Mouse (Mus musculus): ENCODE measurements at regions not wholly inside any gene's neighbourhood (a gene's known extent, or its start where the extent isn't known, plus 50 kb on each side); places are given as distances from the start of the nearest gene placed in this dataset.
A peak's percentile ranks its signal among the peaks of the same experiment; 100 is the strongest.

GRCm38 (mm10) chr9:87562796-87563195, 168.3 kb downstream of the Tbx18 start:
- no peak overlapping the region for H3K4me2 ChIP-seq (replicated peaks; ENCODE audit: low read depth, low read length, severe bottlenecking)
- WGBS, result 27% methylated on average over 6 of the region's 6 CpGs

GRCm38 (mm10) chr9:87557841-87558240, 173.2 kb downstream of the Tbx18 start:
- H3K27me3 ChIP-seq (ENCODE audit: control insufficient read depth, insufficient read depth, low read length), result no peaks in the 10 kb centered on the region
- H3K4me3 ChIP-seq (replicated peaks; ENCODE audit: low read length), result no peak overlapping the region
- no peak overlapping the region; the same call in 1 of the 2 replicates for H3K4me2 ChIP-seq (replicated peaks; ENCODE audit: low read depth, low read length, severe bottlenecking)
- DNase-seq (ENCODE audit: low spot score) (no peak), ATAC-seq (ENCODE audit: low FRiP score, low read depth) (peak; percentile 47; the same call in 1 of the 2 replicates)
- no peak for TF ChIP-seq POLR2A (IDR thresholded peaks at IDR 0.05; ENCODE audit: borderline replicate concordance, extremely low read depth, insufficient read depth, insufficient read length)
- whole genome bisulfite sequencing, result 54% methylated on average over 12 of the region's 12 CpGs
- H3K4me1 ChIP-seq (ENCODE audit: control insufficient read depth, insufficient read depth, low read length), result no peaks in the 10 kb centered on the region
- H3K27ac ChIP-seq (replicated peaks; ENCODE audit: low read depth, low read length), result no peak overlapping the region
- H3K9ac ChIP-seq (ENCODE audit: low read depth, low read length, severe bottlenecking), result no peak overlapping the region
- no peaks in the 10 kb centered on the region for H3K9me3 ChIP-seq (ENCODE audit: control insufficient read depth, low read length)
- H3K36me3 ChIP-seq (ENCODE audit: control insufficient read depth, insufficient read depth, low read length), result no peaks in the 10 kb centered on the region

More at GRCm38 (mm10) chr9:87562796-87563195, 168.3 kb downstream of the Tbx18 start:
- DNase-seq (ENCODE audit: low spot score) (no peak), ATAC-seq (ENCODE audit: low FRiP score, low read depth) (no peak)
- Histone ChIP-seq H3K4me3 (replicated peaks; ENCODE audit: low read length) (no peak overlapping the region), H3K4me1 (ENCODE audit: control insufficient read depth, insufficient read depth, low read length) (no peaks in the 10 kb centered on the region), H3K36me3 (ENCODE audit: control insufficient read depth, insufficient read depth, low read length) (no peaks in the 10 kb centered on the region), H3K27ac (replicated peaks; ENCODE audit: low read depth, low read length) (no peak overlapping the region), H3K9me3 (ENCODE audit: control insufficient read depth, low read length) (no peaks in the 10 kb centered on the region), H3K27me3 (ENCODE audit: control insufficient read depth, insufficient read depth, low read length) (no peaks in the 10 kb centered on the region), H3K9ac (ENCODE audit: low read depth, low read length, severe bottlenecking) (no peak overlapping the region)
- no peak for TF ChIP-seq POLR2A (IDR thresholded peaks at IDR 0.05; ENCODE audit: borderline replicate concordance, extremely low read depth, insufficient read depth, insufficient read length)

GRCm38 (mm10) chr9:87556953-87557394, 174.1 kb downstream of the Tbx18 start:
- 10% methylated on average over 8 of the region's 8 CpGs for WGBS
- Histone ChIP-seq H3K4me1 (ENCODE audit: control insufficient read depth, insufficient read depth, low read length) (no peaks in the 10 kb centered on the region), H3K9me3 (ENCODE audit: control insufficient read depth, low read length) (no peaks in the 10 kb centered on the region), H3K4me3 (replicated peaks; ENCODE audit: low read length) (no peak overlapping the region), H3K36me3 (ENCODE audit: control insufficient read depth, insufficient read depth, low read length) (no peaks in the 10 kb centered on the region), H3K27ac (replicated peaks; ENCODE audit: low read depth, low read length) (no peak overlapping the region), H3K9ac (ENCODE audit: low read depth, low read length, severe bottlenecking) (no peak overlapping the region), H3K27me3 (ENCODE audit: control insufficient read depth, insufficient read depth, low read length) (no peaks in the 10 kb centered on the region), H3K4me2 (replicated peaks; ENCODE audit: low read depth, low read length, severe bottlenecking) (no peak overlapping the region)
- no peak for TF ChIP-seq POLR2A (IDR thresholded peaks at IDR 0.05; ENCODE audit: borderline replicate concordance, extremely low read depth, insufficient read depth, insufficient read length)
- peak; percentile 50 for DNase-seq (ENCODE audit: low spot score)
- peak; percentile 77 for ATAC-seq (ENCODE audit: low FRiP score, low read depth)

GRCm38 (mm10) chr9:87556552-87556951, 174.5 kb downstream of the Tbx18 start:
- H3K9ac ChIP-seq (ENCODE audit: low read depth, low read length, severe bottlenecking), result no peak overlapping the region
- 16% methylated on average over 7 of the region's 7 CpGs for WGBS
- no peak for ATAC-seq (ENCODE audit: low FRiP score, low read depth)
- no peak for DNase-seq (ENCODE audit: low spot score)
- no peaks in the 10 kb centered on the region for H3K36me3 ChIP-seq (ENCODE audit: control insufficient read depth, insufficient read depth, low read length)
- H3K4me3 ChIP-seq (replicated peaks; ENCODE audit: low read length), result no peak overlapping the region
- H3K4me2 ChIP-seq (replicated peaks; ENCODE audit: low read depth, low read length, severe bottlenecking), result no peak overlapping the region
- no peak overlapping the region for H3K27ac ChIP-seq (replicated peaks; ENCODE audit: low read depth, low read length)
- no peak for TF ChIP-seq POLR2A (IDR thresholded peaks at IDR 0.05; ENCODE audit: borderline replicate concordance, extremely low read depth, insufficient read depth, insufficient read length)
- no peaks in the 10 kb centered on the region for H3K4me1 ChIP-seq (ENCODE audit: control insufficient read depth, insufficient read depth, low read length)
- no peaks in the 10 kb centered on the region for H3K9me3 ChIP-seq (ENCODE audit: control insufficient read depth, low read length)
- no peaks in the 10 kb centered on the region for H3K27me3 ChIP-seq (ENCODE audit: control insufficient read depth, insufficient read depth, low read length)

GRCm38 (mm10) chr9:87533182-87533581, 197.9 kb downstream of the Tbx18 start:
- Histone ChIP-seq H3K27ac (replicated peaks; ENCODE audit: low read depth, low read length) (no peak overlapping the region), H3K36me3 (ENCODE audit: control insufficient read depth, insufficient read depth, low read length) (no peaks in the 10 kb centered on the region), H3K4me2 (replicated peaks; ENCODE audit: low read depth, low read length, severe bottlenecking) (no peak overlapping the region), H3K9me3 (ENCODE audit: control insufficient read depth, low read length) (no peaks in the 10 kb centered on the region), H3K9ac (ENCODE audit: low read depth, low read length, severe bottlenecking) (no peak overlapping the region), H3K4me1 (ENCODE audit: control insufficient read depth, insufficient read depth, low read length) (no peaks in the 10 kb centered on the region), H3K27me3 (ENCODE audit: control insufficient read depth, insufficient read depth, low read length) (no peaks in the 10 kb centered on the region), H3K4me3 (replicated peaks; ENCODE audit: low read length) (no peak overlapping the region)
- WGBS, result 80% methylated on average over 8 of the region's 8 CpGs
- no peak for TF ChIP-seq POLR2A (IDR thresholded peaks at IDR 0.05; ENCODE audit: borderline replicate concordance, extremely low read depth, insufficient read depth, insufficient read length)
- DNase-seq (ENCODE audit: low spot score) (no peak), ATAC-seq (ENCODE audit: low FRiP score, low read depth) (no peak)

GRCm38 (mm10) chr9:87529908-87530307, 201.2 kb downstream of the Tbx18 start:
- Histone ChIP-seq H3K4me3 (replicated peaks; ENCODE audit: low read length) (no peak overlapping the region), H3K9ac (ENCODE audit: low read depth, low read length, severe bottlenecking) (no peak overlapping the region), H3K36me3 (ENCODE audit: control insufficient read depth, insufficient read depth, low read length) (no peaks in the 10 kb centered on the region), H3K4me1 (ENCODE audit: control insufficient read depth, insufficient read depth, low read length) (no peaks in the 10 kb centered on the region), H3K27me3 (ENCODE audit: control insufficient read depth, insufficient read depth, low read length) (no peaks in the 10 kb centered on the region), H3K9me3 (ENCODE audit: control insufficient read depth, low read length) (no peaks in the 10 kb centered on the region), H3K4me2 (replicated peaks; ENCODE audit: low read depth, low read length, severe bottlenecking) (no peak overlapping the region), H3K27ac (replicated peaks; ENCODE audit: low read depth, low read length) (no peak overlapping the region)
- no peak for TF ChIP-seq POLR2A (IDR thresholded peaks at IDR 0.05; ENCODE audit: borderline replicate concordance, extremely low read depth, insufficient read depth, insufficient read length)
- DNase-seq (ENCODE audit: low spot score) (no peak), ATAC-seq (ENCODE audit: low FRiP score, low read depth) (no peak)
- WGBS, result 82% methylated on average over 2 of the region's 2 CpGs

All from limb, embryonic 14.5 days (tissue).